ENCODE assay signal across 9 mouse cellular contexts in the genomic region with DNA sequence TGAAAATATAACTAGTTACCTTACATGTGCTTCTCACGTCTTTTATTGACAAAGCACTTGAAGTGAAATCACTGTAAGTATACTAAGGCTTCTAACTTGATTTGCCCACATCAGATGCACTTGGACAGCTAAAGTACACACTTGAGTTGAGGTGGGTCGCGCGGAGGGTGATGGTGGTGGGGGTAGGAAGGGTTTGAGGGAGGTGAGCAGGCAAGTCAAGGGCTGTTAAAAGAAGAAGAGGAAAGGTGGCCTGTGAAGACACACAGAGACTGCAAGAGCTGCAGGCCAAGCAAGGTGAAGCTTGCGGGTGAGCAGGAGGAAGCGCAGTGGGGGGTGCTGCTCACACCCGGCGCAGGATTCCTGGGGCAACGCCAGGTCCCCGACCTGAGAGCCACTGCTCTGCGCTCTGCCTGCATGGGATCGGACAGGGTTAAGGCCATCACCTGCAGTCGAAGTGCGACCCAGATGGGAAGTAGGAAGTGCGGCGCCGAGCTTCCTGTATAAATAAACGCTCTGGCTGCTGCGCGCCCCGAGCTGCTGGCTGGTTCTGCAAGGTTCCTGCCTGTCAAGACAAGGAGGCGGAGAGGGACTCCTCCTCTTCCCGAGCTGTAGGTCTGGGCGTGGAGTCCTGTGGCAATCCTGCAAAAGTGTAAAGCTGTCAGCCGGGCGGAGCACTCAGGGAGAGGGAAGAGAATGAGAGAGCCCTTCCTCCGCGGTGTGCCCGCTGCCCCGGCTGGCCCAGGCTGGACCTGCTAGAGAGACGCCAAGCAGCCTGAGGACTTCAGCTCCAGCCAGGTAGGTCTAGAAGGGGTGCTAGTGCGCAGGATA.
DNase-seq lines count a peak whose midpoint lies in the region; ATAC-seq and TF ChIP-seq lines count a peak whose summit lies in the region.
"Had no signal": no experiment of that assay in that cellular context is flagged by ENCODE, and none has a peak within 500 bp of the region (broad histone marks: within the 10 kb centered on the region; RNA-seq: fewer than 3 reads in every experiment).

No protein-coding gene starts in this region.

- peak; percentile 20 for DNase-seq in G1E (ENCODE audit: low spot score)
- DNase-seq in cerebellum, adult 9-10 months: peak; percentile 84
- peak; percentile 43 to 56 for DNase-seq in frontal cortex, postnatal 14 days (ENCODE audit: low spot score in 2 of 2)
- peak; percentile 24 to 31 for DNase-seq in layer of hippocampus, postnatal 36 days
- DNase-seq in lung, postnatal 10 days: peak; percentile 87
- peak; percentile 63 for DNase-seq in ovary, postnatal 36 days (ENCODE audit: low spot score)
- peak; percentile 28 for DNase-seq in thymus, postnatal 4 days

- 5% methylated on average over 32 of the region's 32 CpGs for WGBS in hindbrain, embryonic 12.5 days

- TF ChIP-seq CTCF in G1E (IDR thresholded peaks at IDR 0.05; ENCODE audit: low read depth, low read length): no peak

- no peaks in the 10 kb centered on the region for H3K27me3 ChIP-seq in G1E (ENCODE audit: insufficient read depth, low read length)
- peaks cover 33% of the 10 kb centered on the region for H3K27me3 ChIP-seq in hindbrain, embryonic 12.5 days
- H3K27me3 ChIP-seq: Patski had no signal

- H3K4me2 ChIP-seq in hindbrain, embryonic 12.5 days (replicated peaks): peak overlapping the region; percentile 92

- no peak overlapping the region for H3K27ac ChIP-seq in hindbrain, embryonic 12.5 days

- peak overlapping the region; percentile 70 for H3K4me3 ChIP-seq in G1E (ENCODE audit: low read depth, low read length)
- peak overlapping the region; percentile 43 for H3K4me3 ChIP-seq in hindbrain, embryonic 12.5 days

- H3K4me1 ChIP-seq in G1E (ENCODE audit: insufficient read depth, low read depth, low read length): peaks cover 34% of the 10 kb centered on the region
- H3K4me1 ChIP-seq in hindbrain, embryonic 12.5 days: peaks cover 10% of the 10 kb centered on the region

- peak overlapping the region; percentile 54 for H3K9ac ChIP-seq in hindbrain, embryonic 12.5 days

- peak; percentile 58 for ATAC-seq in G1E (ENCODE audit: extremely low read depth, insufficient number of reproducible peaks, low FRiP score, poor library complexity, severe bottlenecking)
- peak; percentile 43 for ATAC-seq in hindbrain, embryonic 12.5 days (ENCODE audit: low FRiP score)
- ATAC-seq: Patski had no signal

- no peaks in the 10 kb centered on the region for H3K9me3 ChIP-seq in G1E (replicated peaks)
- H3K9me3 ChIP-seq in hindbrain, embryonic 12.5 days (replicated peaks): no peaks in the 10 kb centered on the region

- H3K36me3 ChIP-seq in G1E (replicated peaks): peaks cover 15% of the 10 kb centered on the region
- H3K36me3 ChIP-seq in hindbrain, embryonic 12.5 days: no peaks in the 10 kb centered on the region

Comparison
In these comparisons a context has a peak if more than half of its experiments do, and no peak if none do; other contexts are left out.
1. DNase-seq: peak in every context shown above with its lines; median percentile 87 in lung, postnatal 10 days; 84 in cerebellum, adult 9-10 months; 63 in ovary, postnatal 36 days; 50 in frontal cortex, postnatal 14 days; 28 in thymus, postnatal 4 days; 28 in layer of hippocampus, postnatal 36 days; 20 in G1E.